Mouse (Mus musculus) erythroblast, embryonic 14.5 days (primary cell): Measurements from ENCODE around the gene H3f3a.

ENCODE experiments used
- GATA1 ChIP-seq: IDR thresholded peaks from 2 replicates; pipeline ENCODE4 v1.6.1; 2012; ENCODE audit warnings: low read length, inconsistent platforms, mixed read lengths
- TAL1 ChIP-seq: IDR thresholded peaks from 3 replicates; pipeline ENCODE4 v1.6.1; 2012; ENCODE audit warnings: low read length, inconsistent platforms, mixed read lengths

DNA sequence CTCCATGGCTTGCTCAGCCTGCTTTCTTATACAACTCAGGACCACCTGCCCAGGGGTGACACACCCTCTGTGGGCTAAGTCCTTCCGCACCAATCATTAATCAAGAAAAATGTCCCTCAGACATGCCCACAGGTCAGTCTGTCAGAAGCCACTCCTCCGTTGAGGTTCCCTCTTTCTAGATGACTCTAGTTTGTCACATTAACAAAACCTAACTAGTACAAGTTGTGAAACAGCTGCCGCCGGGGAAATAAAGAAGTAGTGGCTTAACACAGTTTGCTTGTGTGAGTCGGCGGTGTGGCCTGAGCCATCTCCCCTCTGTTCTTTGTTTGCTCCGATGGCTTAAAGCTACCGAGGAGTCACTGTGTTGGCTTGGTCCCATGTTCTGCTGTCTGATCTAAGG lies 51.1 kb downstream of the H3f3a start:
- TF ChIP-seq TAL1 (no peak), GATA1 (no peak)
